Mouse (Mus musculus) right cerebral cortex, postnatal 25 days (tissue): ENCODE data around the gene Plb1.

Experiments
- DNase-seq: peaks from one replicate; pipeline ENCODE4 v3.0.0; 2022

Plb1 gene

DNA sequence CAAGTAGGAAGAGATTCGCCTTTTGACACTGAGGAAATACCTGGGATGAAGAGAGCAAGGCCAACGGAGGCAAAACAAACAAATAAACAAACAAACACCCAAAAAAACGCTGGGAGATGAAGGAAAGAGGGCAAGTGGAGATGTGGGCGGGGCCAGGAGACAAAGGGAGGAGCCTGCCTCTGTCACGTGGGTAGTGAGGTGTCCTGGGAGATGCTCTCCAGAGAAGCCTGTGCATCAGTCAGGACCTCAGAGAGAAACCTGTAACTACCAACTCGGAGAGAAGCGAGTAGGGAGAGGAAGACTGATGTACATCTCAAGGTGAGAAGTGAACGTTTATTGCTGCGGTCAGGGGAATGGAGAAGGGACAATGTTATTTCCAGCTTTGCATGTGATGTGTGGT is at the start of gene Plb1:
TSS of gene Plb1 (plus strand) at position 235 of the 400 bp plus-strand sequence.
- DNase-seq = no peak

DNA sequence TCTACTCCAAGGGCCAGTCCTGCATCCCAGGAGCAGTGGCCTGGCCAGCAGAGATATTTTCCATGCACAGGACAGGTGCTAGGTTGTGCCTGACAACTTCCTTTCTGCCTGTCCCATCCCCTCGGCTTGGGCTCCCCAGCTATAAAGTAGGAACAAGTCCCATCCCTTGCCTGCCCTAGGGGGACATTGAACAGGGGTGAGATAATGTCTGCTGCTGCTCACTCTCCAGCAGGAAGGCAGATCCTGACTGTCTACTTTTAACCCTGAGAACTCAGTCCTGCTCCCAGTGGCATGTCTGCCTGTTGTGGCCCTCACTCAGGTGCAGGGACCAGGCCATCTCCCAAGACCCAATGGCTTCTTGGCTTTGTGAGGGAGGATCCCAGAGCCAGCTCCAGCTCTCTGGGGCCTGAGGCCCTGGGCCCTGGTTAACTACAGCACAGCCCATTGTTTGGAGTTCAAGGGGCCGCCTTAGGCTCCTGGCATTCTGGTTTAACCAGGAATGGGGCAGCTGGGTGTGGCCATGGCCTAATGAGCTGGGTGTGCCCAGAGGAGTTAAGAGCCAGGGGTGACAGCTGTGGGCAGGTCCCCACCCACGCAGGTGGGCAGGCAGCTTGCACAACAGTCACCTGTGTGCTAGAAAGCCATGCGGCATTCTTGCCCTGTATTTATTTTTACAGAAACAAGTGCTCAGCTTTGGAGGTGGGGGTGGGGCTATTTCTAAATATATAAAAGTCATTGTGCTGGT is 49.5 kb upstream of the Plb1 start:
- no peak for DNase-seq

DNA sequence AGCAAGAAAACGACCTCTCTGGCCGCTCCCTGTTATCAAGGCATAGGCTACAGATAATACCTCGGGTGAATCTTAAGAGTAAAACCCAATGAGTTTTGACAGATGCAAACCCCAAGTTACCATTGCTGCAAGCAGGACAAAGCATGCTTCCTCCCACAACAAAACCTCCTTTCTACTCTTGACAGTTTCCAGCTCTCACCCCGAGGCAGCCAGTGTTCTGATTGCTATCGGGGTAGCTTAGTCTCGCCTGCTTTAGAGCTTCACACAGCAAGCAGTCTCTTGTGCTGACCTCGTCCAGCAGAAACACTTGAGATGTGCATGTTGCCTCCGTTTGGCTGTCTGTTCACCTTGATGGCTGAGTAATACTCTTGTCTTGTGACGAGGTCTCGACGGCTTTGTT is 44.8 kb upstream of the Plb1 start:
- no peak for DNase-seq

DNA sequence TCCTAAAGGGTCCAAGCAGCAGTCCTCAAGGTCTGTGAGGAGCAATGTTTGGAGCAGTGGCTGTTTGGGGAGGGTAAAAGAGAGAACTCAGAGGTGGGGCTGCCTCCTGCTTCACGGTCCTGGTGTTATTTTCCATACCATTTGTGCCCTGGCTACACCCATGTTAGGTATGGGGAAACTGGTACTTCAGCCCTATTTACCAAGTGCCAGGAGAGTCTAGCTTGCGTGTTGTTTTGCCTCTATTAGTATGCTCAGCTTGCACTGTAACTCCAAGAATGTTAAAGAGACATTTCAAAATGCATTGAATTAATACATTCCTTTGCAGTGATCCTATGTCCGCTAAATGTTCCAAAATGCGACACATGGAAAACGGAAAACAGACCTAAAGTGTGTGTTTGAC is 41.2 kb upstream of the Plb1 start:
- DNase-seq = no peak

DNA sequence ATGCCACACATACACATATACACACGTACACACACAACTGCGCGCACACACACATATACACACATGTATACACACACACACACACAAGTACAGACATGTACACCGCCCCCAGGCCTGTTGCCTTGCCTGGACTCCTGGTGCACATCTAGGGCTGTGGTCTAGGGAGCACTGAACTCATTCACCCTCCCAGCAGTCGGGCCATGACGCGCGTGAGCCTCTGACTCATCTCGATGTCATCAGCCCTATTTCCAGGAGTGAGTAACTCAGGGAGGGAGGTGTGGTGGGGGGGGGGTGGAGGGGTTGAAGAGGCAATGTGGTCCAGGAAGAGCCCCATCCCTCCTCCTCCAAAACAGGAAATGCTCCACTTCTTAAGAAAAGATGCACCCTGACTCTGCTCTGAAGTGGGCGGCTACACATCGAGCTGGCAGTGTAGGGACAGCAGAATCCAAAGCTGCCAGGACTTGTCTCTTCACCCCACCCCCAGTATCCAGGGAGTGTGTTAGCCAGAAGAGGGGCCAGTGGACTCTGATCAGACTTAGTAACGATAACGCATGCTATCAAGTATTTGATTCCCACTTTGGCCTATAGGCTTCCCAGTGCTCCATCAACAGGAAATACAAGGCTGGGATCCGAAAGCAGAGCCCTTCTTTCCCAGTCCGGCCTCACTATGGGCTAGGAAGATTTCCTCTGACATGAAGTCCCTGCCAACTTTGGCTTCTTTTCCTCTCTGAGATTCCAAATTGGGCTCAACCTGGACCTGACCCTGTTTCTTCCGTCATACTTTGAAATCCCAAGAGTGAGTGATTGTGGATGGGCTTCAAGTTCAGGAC is 40.3 kb upstream of the Plb1 start:
- DNase-seq = no peak

DNA sequence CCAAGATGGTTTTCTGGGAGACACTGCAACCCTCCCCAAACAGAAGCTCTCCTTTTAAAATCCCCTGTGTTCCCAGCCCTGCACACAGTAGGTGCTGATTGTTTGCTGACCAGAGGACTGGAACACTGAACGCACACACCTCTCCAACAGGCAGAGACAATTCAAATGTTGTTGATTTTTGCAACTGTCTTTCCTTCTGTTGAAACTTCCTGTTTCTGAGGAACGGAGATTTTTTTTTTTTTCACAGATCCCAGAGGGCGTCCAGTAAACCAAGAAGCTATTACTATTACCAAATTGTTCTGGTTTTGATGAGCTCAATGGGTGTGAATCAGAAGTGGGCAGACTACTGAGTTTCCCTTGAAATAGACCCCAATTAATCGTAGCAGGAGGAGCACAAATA is 38.3 kb upstream of the Plb1 start:
- DNase-seq = no peak

DNA sequence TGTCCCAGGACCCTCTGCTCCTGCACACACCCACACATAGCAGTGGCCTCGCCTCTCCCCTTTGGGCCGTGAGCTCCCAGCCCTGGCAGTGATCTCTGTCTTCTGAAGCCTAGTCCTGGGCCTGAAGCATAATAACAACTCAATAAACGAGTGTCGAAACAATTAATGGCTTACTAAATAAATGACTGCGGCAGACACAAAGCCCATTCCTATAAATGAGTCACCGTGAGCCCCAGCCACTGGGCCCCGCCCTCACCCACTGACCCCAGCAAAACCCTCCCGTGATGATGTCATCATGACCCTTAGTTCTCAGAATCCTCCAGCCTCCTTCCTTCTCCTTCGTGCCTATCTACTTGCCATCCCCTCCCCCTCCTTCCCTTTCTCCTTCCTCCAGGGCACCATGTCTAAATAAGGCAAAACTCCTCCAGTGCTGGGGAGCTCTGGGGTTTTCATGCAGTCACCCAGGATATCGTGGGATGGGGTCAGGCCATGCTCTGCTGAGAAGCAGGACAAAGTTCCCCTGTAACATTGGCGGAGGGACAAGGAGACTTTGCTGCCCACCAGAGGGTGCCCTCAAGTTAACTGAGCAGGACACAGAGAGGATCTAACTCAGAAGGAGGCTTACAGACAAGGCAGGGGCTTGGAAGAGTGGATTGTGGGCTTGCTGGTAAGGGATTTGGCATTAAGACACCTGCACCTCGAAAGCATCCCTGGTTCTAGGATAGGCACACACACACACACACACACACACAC is 36.5 kb upstream of the Plb1 start:
- no peak for DNase-seq

DNA sequence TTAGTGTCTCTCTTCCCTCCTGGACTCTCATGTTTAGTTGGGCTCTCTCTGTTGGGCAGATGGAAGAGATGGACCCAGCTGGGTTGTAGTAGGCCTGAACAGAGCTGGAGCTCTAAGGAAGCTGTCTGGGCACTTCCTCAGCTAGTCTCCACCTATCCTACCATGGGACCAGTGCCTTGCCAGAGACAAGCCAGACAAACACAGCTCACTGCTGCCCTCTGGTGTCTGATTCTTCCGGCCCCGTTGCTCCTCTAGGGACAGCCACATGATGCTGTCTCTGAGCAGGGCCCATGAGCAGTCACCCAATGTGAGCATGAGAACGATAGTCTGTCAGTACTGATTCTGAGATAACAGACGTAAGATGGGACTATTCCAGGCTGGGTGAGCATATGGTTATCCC is 34.8 kb upstream of the Plb1 start:
- peak; percentile 85 for DNase-seq

DNA sequence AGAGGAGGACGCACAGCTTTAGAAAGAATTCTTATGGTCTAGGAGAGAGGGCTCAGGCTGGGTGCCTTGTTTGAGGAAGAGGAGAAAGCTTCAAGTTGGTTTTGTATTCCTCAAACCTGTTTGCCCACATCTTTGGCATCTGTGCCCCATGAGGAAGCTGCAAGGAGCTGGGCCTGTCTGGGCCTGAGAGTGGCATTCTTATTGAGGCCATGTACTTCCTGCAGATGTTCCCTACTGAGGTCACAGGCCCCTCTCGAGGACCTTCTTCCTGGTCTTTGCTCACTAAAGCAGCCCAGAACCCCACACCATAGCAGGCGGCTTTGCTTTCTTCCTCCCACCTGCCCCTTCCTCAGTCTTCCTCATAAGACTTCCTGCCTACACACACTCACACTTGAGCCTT is 33.4 kb upstream of the Plb1 start:
- DNase-seq = no peak

DNA sequence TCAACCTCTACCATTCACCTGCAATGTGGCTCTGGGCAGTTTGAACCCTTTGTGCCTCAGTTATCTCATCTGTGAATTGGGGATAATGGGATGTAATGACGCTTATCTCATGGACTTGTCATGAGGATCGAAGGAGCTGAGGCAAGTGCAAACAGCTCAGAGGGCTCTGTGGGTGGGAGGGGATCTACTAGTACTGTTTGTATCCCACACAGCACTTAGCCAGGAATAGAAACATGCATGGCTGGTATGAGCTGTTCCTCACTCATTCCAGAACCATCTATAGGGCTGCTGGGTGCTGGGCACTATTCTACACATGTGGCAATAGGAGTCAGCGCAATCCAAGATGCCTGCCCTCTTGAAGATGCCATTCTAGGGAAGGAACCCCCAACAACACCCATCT is 32.9 kb upstream of the Plb1 start:
- no peak for DNase-seq

DNA sequence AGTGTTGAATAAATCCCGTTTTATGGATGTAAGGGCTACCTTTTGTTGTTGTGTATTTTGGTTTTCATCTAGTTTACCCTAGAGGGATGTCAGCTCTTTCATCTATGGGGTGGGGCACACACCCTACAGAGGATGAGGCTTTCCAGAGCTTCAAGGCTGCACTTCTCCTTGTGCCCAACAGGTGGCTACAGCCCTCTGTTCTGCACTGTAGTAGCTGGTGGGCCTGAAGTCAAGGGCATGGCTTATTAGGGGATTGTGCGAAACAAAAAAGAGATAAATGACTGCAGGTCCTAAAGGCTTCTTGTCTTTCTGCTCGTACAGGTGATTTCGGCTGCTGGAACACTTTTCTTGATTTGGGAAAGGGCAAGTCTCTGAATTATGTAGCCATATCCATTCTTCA is 27.9 kb upstream of the Plb1 start:
- DNase-seq = no peak

DNA sequence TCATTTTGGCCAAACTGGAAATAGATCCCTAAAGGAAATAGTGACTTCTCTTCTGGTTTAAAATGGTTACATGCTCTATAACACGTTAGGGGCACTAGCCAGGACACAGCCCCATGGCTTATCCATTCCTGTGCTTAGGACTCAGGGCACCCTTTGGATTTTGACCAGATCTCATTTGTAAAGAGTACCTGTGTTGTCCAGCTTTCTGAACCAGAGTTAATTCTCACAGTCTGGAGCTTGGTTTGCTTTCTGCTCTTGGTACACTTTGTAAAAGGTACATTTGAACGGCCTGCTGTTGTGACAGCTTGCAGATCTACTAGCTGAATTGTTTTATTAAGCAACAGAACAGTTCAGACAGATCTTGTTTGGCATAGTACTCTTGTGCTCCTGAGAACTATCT is 25.8 kb upstream of the Plb1 start:
- DNase-seq = no peak

DNA sequence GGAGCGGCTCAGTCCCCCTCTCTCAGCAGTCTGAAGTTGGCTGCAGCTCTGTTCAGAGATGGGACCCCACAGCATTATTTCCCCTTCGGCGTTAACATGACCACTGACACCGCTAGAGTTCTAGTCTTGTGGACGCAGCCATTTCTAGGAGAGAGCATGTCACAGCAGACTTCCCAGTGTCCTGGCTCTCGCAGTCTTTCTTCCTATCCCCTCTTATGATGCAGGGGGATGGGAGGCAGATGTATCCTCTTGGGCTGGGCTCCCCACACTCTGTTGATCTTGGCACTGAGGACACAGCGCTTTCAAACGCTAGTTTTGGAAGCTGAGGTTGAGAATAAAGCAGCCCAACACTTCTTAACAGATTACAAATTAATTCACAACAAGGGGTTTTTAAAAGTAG is 24.0 kb upstream of the Plb1 start:
- no peak for DNase-seq

DNA sequence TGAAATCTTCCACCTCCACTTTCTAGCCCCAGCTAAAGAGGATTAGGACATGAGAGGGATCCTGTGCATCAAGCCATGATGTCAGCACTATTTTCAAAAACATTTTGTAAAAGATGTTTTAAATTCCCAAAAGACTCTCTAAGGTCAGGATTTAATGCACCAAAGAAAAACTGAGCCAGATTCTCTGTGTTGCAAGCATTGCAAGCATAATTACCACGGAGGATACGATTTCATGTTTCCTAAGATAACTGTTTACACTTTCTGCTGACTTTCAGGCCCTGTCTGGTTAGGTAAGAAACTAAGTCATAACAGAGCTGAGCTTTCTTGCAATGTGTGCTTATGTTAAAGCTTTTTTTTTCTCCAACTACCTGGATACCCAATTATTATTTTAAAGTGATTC is 21.5 kb upstream of the Plb1 start:
- DNase-seq = no peak

DNA sequence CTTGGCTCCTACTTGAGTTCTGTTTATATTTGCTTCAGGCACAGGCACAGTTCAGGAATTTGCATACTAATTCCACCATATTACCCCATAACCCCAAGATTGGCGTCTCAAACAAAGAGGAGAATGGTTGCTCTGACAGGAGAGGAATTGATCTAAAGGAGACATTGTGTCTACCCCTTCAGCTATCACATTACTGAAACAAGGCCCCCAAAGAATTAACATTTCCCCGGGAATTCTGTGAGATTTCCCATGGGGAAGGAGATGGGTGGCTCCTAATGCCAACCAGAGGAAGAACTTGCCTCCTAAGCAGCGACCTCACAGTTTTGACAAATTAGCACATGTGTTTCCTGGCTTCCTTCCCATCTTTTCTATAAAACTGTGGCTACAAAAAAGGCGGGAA is 18.8 kb upstream of the Plb1 start:
- DNase-seq = no peak

DNA sequence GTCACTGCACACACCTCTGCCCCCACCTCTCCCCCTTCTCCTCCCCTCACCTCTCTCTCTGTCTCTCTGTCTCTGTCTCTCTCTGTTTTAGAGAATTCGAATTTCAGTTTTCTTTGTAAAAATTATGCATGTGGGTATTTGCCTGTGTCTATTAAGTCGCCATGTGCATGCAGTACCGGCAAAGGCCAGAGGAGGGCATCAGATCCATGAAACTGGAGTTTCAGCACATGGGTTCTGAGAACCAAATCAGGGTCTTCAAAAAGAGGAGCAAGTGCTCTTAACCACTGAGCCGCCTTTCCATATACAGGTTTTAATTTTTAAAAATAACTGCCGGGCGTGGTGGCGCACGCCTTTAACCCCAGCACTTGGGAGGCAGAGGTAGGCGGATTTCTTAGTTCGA is 17.0 kb upstream of the Plb1 start:
- no peak for DNase-seq

DNA sequence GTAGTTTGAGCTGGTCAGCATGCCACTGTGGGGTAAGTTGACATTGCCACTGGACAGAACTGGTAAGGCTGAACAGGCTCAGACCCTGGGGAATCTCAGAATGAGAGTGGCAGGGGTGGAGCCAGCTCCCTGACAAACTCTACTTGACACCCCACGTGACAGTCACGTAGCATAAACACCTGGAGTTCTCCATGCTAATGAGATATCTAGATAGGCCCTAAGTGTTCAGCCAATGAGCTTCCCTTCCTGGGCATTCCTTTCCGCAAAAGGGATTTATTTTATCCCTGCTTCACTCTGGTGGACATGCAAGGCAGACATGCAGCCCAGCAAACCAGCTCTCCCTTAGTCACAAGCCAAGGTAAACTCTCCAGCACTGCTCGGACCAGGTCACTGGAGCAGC is 16.0 kb upstream of the Plb1 start:
- DNase-seq = no peak

DNA sequence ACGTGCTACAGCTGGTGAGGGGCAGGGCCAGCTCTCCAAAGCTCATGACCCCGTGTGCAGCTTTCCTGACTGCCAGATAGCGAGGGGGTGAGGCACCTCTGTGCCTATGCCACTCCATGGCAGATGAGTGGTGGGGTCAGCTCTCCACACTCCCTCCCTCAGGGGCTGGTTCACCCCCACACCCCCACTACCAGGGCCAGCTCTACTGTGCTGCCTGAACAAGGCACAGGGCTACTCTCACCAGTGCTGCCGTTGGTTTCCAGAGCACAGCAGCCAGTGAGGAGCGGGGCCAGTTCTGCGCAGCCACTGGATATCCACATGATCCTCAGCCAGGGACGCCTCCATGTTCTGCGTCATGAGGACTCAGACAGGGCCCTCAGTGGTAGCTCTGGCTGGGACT is 15.0 kb upstream of the Plb1 start:
- no peak for DNase-seq

DNA sequence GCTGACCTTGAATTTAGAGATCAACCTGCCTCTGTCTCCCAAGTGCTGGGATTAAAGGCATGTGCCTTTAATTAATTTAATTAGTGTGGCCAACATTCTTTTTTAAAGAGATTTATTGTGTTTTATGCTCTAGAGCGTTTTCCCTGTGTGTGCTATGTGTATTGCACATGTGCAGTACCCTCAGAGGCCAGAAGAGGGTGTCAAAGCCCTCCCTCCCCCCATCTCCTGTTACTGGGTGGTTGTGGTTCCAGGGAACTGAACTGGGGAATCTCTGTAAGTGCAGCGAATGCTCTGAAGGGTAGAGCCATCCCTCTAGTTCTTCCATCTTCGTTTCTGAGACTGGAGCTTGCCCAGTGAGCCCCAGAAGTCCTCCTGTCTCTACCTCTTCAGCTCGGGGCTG is 2.1 kb upstream of the Plb1 start:
- DNase-seq = no peak

DNA sequence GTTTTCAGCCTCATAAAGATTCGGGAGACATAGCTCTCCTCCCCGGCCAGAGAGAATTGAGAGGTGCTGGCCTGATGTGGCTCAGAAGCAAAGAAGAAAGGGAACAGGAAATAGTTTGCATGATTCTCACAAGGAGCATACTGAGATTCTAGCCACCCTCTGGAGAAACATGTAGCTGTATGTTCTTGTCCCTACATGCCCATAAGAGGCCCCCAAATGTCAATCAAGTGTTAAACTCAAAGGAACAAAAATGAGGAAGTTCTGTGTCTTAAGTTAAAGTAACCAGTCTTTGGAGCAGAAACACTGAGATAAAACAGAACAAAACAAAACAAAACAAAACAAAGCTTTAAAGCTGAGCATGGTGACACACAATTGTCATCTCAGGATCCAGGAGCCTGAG is 6.8 kb downstream of the Plb1 start:
- no peak for DNase-seq

DNA sequence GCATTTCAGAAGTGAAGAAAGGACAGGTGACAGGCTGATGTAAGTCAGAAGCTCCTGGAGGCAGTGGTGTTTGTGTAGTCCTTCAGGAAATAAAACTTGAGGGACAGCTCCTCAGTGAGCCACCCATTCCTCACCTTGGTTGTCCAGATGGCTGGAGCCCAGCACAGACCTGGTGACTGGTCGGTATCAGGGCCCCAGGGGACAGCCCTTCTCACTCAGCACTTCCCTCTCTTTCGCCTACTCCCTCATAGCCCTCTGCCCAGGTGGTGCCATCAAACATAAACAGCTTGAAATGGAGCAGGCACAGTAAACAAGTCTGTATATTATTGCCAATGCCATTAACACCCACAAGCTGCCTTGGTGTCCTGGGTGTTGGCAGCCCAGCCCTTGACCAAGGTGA is 8.2 kb downstream of the Plb1 start:
- DNase-seq = no peak

DNA sequence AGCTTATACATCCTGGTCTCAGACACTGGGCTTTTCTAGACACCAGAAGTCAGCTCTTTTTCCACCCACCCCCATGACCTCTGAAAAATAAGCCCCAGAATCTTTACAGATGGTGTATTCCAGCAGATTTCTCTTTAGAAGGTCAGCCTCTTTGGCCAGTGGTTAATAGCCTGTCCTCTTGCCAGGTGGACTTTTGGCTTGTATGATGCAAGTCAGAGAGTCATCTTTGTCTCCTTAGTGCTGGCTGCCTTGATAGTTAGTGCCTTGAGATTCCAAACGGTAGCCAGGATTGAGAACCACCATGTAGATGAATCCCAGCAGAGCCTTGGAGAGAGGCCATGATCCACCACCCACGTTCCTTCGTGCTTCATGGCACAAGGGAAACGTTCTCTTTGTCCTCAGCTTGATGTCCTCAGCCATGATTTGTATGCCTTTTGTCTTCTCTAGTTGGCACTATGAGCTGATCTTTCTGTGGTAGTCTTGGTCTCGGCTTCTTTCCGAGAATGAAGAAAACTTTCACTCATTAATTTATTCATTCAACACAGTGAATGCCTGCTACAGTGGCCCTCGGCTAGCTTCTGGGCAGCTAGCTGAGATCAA is 10.9 kb downstream of the Plb1 start:
- no peak for DNase-seq

DNA sequence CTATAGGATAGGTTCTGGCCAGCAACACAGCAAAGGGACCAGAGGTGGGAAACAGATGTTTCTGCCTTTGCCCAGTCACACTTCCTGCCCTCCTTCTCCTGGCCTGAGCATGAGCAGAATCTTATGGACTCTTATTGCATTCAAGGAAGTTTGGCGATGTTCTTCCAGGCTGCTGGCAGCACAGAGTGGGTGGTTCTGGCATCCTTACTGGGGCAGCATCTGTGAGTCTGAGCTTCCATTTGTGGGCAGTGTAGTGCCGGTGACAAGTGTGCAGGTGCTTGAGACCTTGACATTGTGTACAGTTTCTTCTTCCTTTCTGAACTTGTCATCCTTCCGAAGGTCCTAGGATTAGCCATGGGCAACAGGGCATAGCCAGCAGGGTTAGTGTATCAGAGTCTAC is 12.9 kb downstream of the Plb1 start:
- DNase-seq = peak; percentile 46

DNA sequence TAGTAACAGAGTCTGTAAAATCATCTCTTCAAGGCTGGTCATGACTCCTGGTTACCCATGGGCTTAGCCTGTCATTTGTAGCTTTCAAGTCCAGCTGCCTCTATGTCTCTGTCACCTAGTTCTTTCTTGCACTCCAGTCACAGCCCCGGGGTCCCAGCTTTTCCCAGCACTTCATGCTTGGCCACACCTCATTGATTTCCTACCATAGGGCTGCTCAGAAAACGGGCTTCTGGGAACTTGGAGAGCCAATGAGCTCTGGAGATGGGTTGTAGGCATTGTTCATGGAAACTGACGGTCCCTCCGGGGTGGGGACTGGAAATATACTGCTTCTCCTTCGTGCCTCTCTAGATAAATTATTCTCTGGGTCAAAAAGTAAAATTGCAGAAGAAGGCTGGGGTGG is 28.2 kb downstream of the Plb1 start:
- DNase-seq = no peak
